Mouse (Mus musculus) layer of hippocampus, postnatal 36 days (tissue): ENCODE measurements at regions not wholly inside any gene's neighbourhood (a gene's known extent, or its start where the extent isn't known, plus 50 kb on each side); places are given as distances from the start of the nearest gene placed in this dataset.

Experiments
- DNase-seq, 2 experiments: peaks; one replicate each; pipeline ENCODE4 v3.0.0; 2022

GRCm38 (mm10) chr5:33548800-33549199, 80.6 kb downstream of the Fam53a start:
- DNase-seq = no peak

- DNase-seq = peak; percentile 34 to 50
Observed at GRCm38 (mm10) chr5:33543372-33543771, 86.1 kb downstream of the Fam53a start.

- no peak for DNase-seq
Observed at GRCm38 (mm10) chr5:33542643-33543042, 86.8 kb downstream of the Fam53a start.

GRCm38 (mm10) chr5:33542000-33542554, 87.4 kb downstream of the Fam53a start:
- DNase-seq = peak in 1 of 2 experiments; percentile 24

GRCm38 (mm10) chr5:33540259-33540658, 89.2 kb downstream of the Fam53a start:
- DNase-seq = peak in 1 of 2 experiments; percentile 16

- DNase-seq = no peak
Observed at GRCm38 (mm10) chr5:33537429-33537828, 92.0 kb downstream of the Fam53a start.

GRCm38 (mm10) chr5:33537017-33537416, 92.4 kb downstream of the Fam53a start:
- DNase-seq = no peak

GRCm38 (mm10) chr5:33536261-33536660, 93.2 kb downstream of the Fam53a start:
- DNase-seq = no peak

GRCm38 (mm10) chr5:33535145-33536010, 94.1 kb downstream of the Fam53a start:
- DNase-seq = no peak

GRCm38 (mm10) chr5:33534345-33534744, 95.1 kb downstream of the Fam53a start:
- DNase-seq = peak; percentile 15 to 35

- no peak for DNase-seq
Observed at GRCm38 (mm10) chr5:33533185-33533584, 96.2 kb downstream of the Fam53a start.

- DNase-seq = no peak
Observed at GRCm38 (mm10) chr5:33531263-33531662, 97.5 kb upstream of the Nkx1-1 start.

GRCm38 (mm10) chr5:33529771-33530170, 96.0 kb upstream of the Nkx1-1 start:
- DNase-seq = no peak

- no peak for DNase-seq
Observed at GRCm38 (mm10) chr5:33528971-33529670, 95.3 kb upstream of the Nkx1-1 start.

GRCm38 (mm10) chr5:33527750-33528149, 94.0 kb upstream of the Nkx1-1 start:
- no peak for DNase-seq

GRCm38 (mm10) chr5:33527316-33527715, 93.5 kb upstream of the Nkx1-1 start:
- DNase-seq = no peak

- no peak for DNase-seq
Observed at GRCm38 (mm10) chr5:33521951-33522742, 88.4 kb upstream of the Nkx1-1 start.

- DNase-seq = no peak
Observed at GRCm38 (mm10) chr5:33520856-33521255, 87.1 kb upstream of the Nkx1-1 start.

GRCm38 (mm10) chr5:33519394-33519793, 85.6 kb upstream of the Nkx1-1 start:
- no peak for DNase-seq

- no peak for DNase-seq
Observed at GRCm38 (mm10) chr5:33518860-33519259, 85.1 kb upstream of the Nkx1-1 start.

GRCm38 (mm10) chr5:33517625-33518024, 83.8 kb upstream of the Nkx1-1 start:
- DNase-seq = no peak

GRCm38 (mm10) chr5:33516211-33516610, 82.4 kb upstream of the Nkx1-1 start:
- DNase-seq = no peak
